Mouse (Mus musculus): ENCODE data around the gene Sphk2. TPM values are rescaled to one million over a fixed set of nuclear protein-coding genes. Genes with fewer than 3 reads are reported as not detected.

The Sphk2 gene
- polyA plus RNA-seq, 1 experiment from 2014 or later = 47.1 TPM

DNA sequence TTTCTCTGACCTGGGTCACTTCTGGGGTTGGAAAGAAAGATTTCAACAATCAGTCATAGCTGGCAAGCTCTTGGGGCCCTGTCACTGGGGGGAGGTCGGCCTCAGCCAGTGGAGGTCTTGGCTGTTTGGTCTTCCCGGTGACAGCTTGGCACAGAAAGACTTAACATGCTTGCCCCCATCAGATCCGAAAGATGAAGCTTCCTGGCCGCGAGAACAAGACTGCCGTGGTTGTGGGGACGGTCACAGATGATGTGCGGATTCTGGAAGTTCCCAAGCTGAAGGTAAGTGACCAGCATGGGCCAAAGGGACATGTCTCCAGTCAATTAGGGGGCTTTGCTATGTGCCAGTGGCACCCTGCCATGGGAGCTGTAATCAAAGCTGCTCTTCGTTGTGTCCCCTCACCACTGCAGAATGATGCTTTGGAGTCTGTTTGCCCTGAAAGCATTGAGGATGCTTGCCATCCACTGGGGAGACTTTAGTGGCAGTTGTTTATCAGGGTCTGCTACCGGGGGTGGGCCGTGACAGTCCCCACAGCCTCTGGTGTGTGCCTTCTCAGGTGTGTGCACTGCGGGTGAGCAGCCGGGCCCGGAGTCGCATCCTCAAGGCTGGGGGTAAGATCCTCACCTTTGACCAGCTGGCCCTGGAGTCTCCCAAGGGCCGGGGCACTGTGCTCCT lies 2.1 kb upstream of the Sphk2 start:
- Histone ChIP-seq H3K4me3 (ENCODE audit: inconsistent target) (no peak overlapping the region), H3K79me2 (ENCODE audit: inconsistent target) (peaks cover 37% of the 10 kb centered on the region), H3K27ac (no peak overlapping the region), H3K36me3 (ENCODE audit: inconsistent target) (peaks cover 9% of the 10 kb centered on the region; the same call in 1 of the 2 replicates)
- 92% methylated on average over 9 of the region's 16 CpGs for WGBS (ENCODE audit: missing documents)

DNA sequence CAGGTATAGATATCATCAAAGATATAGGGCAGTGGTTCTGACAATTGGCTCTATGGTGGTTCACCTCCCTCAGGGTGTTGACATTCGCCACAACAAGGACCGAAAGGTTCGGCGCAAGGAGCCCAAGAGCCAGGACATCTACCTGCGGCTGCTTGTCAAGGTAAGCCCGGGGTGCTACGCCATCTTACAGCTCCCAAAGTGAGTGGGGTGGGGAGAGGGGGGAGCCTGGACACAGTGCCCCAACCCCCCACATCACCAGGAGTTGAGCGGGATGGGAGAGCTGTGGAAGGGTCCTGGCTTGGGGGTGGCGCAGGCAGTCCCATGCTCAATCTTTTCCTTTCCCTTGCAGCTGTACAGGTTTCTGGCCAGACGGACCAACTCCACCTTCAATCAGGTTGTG lies 1.4 kb upstream of the Sphk2 start:
- no peak overlapping the region for H3K27ac ChIP-seq
- 91% methylated on average over 10 of the region's 10 CpGs for WGBS (ENCODE audit: missing documents)
- peak overlapping the region; percentile 81; the same call in 1 of the 2 replicates for H3K4me3 ChIP-seq (ENCODE audit: inconsistent target)
- H3K36me3 ChIP-seq (ENCODE audit: inconsistent target) = peaks cover 9% of the 10 kb centered on the region; the same call in 1 of the 2 replicates
- H3K79me2 ChIP-seq (ENCODE audit: inconsistent target) = peaks cover 44% of the 10 kb centered on the region

DNA sequence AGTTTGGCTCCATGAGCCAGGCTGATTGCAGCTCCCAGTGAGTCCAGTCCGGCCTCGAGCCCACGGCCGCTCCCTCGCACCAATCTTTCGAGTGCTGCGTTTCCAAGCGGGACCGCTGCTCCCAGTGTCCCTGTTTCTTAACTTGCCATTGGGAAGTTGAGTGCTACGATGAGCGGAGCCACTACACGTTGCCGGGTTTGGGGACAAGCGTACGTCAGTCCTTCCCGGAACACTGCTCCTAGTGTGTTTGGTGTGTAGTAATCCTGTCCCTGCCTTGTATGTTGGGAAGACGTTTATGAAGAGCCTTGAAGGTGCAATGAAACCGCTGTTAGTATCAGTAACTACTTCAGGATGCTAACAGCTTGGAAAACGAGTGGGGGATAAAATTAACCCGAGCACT lies 529 bp upstream of the Sphk2 start:
- peaks cover 52% of the 10 kb centered on the region for H3K79me2 ChIP-seq (ENCODE audit: inconsistent target)
- 0% methylated on average over 20 of the region's 20 CpGs for WGBS (ENCODE audit: missing documents)
- peak overlapping the region; percentile 98 for H3K27ac ChIP-seq
- peaks cover 12% of the 10 kb centered on the region; the same call in 1 of the 2 replicates for H3K36me3 ChIP-seq (ENCODE audit: inconsistent target)
- H3K4me3 ChIP-seq (ENCODE audit: inconsistent target) = peak overlapping the region; percentile 81

DNA sequence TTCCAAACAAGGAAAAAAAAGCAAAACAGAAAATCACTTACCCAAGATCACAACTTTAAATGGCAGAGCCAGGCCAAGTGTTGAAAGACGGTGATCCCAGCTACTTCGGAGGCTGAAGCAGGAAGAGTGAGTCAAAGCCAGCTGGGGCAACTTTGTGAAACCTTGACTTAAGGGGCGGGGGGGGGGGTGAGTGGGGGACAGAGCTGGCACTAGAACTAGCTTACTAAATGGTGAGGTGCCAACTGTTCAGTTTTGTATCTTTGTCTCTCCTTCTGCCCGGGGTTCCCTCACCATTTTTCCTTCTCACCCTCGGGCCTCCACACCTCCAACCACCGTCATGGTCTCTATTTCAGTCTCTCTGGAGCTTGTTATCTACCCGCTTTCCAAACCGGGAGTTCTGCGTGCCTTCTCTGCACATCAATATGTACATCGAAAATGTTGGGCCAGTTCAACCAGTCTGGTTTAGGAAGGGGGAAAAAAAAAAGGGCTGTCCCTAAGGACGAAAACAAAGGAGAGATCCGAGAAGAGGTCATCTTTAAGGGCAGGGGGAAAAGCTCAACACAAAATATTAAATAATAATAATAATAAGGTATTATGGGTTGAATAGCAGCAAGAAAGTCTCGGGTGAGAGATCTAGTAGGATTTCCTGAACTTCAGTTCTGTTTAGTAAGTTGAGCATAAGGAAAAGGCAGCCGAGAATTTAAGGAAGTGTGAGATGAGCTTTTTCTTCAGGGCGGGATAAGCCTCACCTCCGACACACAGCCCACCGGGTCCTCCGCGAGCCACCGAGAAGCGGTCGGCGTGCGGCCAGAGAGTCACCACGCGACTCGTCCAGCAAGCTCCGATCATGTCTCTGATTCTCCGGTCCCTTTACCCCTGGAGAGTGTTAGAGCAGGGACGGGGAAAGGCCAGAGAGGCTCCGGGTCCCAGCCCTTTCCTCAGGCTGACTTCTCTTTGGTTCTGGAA lies 567 bp downstream of the Sphk2 start:
- Histone ChIP-seq H3K79me2 (ENCODE audit: inconsistent target) (peaks cover 63% of the 10 kb centered on the region), H3K4me3 (ENCODE audit: inconsistent target) (peak overlapping the region; percentile 73), H3K36me3 (ENCODE audit: inconsistent target) (peaks cover 22% of the 10 kb centered on the region), H3K27ac (peak overlapping the region; percentile 98)
- WGBS (ENCODE audit: missing documents) = 5% methylated on average over 31 of the region's 31 CpGs

DNA sequence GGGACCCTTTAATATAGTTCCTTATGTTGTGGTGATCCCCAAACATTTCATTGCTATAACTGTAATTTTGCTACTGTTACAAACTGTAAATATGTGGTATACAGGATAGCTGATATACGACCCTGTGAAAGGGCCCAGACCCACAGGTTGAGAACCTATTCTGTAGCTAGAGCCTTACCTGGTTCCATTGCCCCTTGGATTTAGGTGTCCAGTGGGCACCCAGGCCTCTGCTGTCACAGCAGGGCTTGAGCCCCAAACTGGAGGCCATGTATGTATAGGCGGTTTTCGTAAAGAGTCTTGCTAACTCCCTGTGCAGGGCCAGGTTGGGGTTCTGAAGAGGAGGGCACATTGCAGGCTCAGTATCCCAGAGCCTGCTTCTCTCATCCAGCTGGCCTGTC lies 1.3 kb downstream of the Sphk2 start:
- Histone ChIP-seq H3K36me3 (ENCODE audit: inconsistent target) (peaks cover 29% of the 10 kb centered on the region), H3K4me3 (ENCODE audit: inconsistent target) (peak overlapping the region; percentile 73), H3K79me2 (ENCODE audit: inconsistent target) (peaks cover 71% of the 10 kb centered on the region), H3K27ac (peak overlapping the region; percentile 98)
- 65% methylated on average over 3 of the region's 3 CpGs for WGBS (ENCODE audit: missing documents)

DNA sequence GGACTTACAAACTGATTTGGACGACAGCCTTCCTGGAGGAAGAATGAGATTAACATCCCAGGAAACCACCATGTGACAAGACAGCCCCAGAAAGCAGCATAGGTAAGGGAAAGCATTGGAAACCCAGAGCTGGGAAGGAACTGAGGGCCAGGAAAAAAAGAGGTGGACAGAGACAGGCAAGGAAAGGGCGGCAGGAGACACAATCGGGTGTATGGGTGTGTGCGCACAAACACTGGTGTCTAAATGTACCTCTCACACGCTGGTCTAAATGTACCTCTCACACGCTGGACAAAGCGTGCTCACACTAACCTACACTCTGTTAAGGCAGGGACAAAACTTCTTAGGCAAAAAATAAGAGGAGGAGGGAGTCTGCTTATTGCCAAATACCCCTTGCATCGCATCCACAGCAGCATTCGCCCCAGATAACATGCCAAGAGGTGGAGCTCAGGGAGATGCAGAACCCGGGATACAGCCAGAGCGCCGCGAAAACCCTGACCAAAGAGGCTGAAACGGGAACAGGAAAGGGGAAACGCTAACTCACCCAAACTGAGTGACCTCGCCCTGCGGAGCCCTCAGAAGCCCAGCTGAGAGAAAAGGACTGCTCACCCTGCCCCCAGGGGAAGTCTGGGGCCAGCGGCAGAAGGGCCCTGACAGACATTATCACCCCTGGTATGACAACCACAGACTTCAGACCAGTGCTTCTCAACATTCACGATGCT lies 1.9 kb downstream of the Sphk2 start:
- H3K4me3 ChIP-seq (ENCODE audit: inconsistent target) = peak overlapping the region; percentile 73
- WGBS (ENCODE audit: missing documents) = 31% methylated on average over 19 of the region's 19 CpGs
- H3K79me2 ChIP-seq (ENCODE audit: inconsistent target) = peaks cover 75% of the 10 kb centered on the region
- H3K36me3 ChIP-seq (ENCODE audit: inconsistent target) = peaks cover 35% of the 10 kb centered on the region
- peak overlapping the region; percentile 98 for H3K27ac ChIP-seq

DNA sequence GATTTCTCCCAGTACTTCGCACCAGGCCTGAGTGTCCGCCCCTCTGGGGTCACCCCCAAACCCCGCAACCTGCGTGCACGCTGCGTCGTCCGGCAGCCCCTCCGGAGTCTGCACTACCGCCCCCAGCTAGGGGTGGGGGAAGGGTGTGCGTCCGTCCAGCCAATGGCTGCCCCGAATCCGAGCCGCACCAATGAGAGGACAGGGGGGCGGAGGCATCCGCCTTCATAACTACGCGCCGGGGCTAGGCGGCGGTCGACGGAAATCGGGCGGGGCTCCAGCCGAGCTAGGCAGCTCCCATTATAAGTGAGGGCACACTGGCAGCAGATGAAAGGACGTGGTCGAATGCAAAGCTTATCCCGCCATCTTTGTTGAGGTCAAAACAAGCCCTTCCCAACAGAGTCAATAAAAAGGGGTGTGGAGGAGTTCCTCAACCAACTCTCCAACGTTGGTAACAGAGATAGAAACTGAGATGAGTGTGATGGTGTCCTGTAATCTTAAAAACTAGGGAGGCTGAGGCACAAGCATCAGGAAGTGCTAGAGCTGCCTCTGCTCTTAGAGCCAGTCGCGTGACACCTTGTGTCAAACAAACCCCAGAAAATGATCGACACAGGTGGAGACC lies 2.6 kb downstream of the Sphk2 start, which contains the start of gene Rpl18:
Gene Rpl18, plus strand, starts transcription at position 368 of the 619 bp plus-strand sequence.
- peaks cover 82% of the 10 kb centered on the region for H3K79me2 ChIP-seq (ENCODE audit: inconsistent target)
- 6% methylated on average over 34 of the region's 34 CpGs for WGBS (ENCODE audit: missing documents)
- H3K4me3 ChIP-seq (ENCODE audit: inconsistent target) = peak within 1 kb of the TSS; percentile 78
- H3K27ac ChIP-seq = peak within 1 kb of the TSS; percentile 98
- H3K36me3 ChIP-seq (ENCODE audit: inconsistent target) = peaks cover 42% of the 10 kb centered on the region

DNA sequence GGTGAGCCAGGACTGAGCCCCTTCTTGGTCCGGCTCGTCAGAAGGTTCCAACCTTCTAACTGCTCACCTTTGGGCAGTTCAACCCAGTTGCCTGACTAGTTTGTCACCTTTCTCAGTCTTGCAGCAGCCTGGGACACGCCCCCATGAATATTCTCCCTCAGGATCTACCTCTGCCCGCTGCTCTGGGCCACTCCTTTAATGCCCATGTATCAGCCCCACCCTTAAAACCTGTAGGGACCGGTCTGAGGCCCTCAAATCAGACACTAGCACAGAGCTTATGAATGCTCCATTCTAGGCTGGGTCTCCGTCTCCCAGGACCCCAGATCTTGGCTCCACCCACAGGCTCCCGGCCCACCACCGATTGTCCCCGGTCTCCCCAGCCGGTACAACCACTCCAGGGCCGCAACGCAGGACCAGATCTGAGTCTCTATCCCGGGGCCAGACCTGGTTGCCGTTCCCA lies 3.1 kb downstream of the Sphk2 start:
- Histone ChIP-seq H3K36me3 (ENCODE audit: inconsistent target) (peaks cover 43% of the 10 kb centered on the region), H3K79me2 (ENCODE audit: inconsistent target) (peaks cover 87% of the 10 kb centered on the region), H3K27ac (peak overlapping the region; percentile 58), H3K4me3 (ENCODE audit: inconsistent target) (peak overlapping the region; percentile 78)
- WGBS (ENCODE audit: missing documents) = 14% methylated on average over 14 of the region's 14 CpGs

DNA sequence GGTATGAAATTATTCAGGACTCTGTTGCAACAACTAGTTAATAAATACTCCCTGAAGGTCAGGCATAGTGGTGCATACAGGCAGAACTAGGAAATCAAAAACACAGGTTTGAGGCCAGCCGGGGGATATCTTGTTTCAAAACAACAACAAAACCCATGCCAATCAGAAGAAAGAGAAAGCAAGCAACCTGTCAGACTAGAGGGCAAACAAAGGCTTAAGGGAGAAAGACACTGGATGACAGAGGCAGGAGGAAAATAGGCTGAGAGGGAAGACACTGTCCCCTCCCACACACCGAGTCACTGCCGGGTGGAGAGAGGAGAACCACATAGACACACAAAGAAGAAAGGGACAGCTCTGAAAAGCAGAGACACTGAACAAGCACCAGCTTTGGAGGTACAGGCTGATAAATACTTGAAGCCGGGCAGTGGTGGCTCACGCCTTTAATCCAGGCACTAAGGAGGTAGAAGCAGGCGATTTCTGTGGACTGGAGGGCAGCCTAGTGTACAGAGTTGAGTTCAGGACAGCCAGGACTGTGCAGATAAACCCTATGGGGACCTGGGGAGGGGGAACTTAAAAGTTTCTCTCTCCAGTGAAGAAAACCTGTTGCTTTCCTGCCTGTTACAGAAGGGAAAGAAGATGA lies 3.8 kb downstream of the Sphk2 start:
- peaks cover 43% of the 10 kb centered on the region for H3K36me3 ChIP-seq (ENCODE audit: inconsistent target)
- peaks cover 87% of the 10 kb centered on the region for H3K79me2 ChIP-seq (ENCODE audit: inconsistent target)
- H3K27ac ChIP-seq = peak overlapping the region; percentile 58
- WGBS (ENCODE audit: missing documents) = 88% methylated on average over 6 of the region's 6 CpGs
- peak overlapping the region; percentile 78 for H3K4me3 ChIP-seq (ENCODE audit: inconsistent target)

DNA sequence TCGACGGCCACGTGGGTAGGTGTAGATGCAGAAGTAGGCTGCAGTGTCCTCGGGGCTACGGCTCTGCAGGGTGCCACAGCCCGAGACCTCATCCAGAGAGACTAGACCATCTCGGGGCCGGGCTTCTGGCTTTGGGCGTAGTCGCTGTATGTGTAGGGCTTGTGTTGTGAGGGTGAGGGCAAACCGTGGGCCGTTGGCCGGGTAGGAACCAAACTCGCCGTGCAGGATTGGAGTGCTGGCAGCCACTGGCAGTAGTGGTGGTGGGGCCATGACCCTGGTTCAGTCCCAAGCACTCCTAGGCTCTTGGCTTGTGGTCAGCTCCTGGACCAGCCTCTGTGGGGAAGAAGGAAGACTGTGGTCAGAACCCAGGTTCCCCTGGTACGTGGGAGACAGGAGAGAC lies 4.4 kb downstream of the Sphk2 start:
- Histone ChIP-seq H3K4me3 (ENCODE audit: inconsistent target) (no peak overlapping the region), H3K79me2 (ENCODE audit: inconsistent target) (peaks cover 85% of the 10 kb centered on the region), H3K27ac (no peak overlapping the region), H3K36me3 (ENCODE audit: inconsistent target) (peaks cover 43% of the 10 kb centered on the region)
- 89% methylated on average over 13 of the region's 16 CpGs for WGBS (ENCODE audit: missing documents)

DNA sequence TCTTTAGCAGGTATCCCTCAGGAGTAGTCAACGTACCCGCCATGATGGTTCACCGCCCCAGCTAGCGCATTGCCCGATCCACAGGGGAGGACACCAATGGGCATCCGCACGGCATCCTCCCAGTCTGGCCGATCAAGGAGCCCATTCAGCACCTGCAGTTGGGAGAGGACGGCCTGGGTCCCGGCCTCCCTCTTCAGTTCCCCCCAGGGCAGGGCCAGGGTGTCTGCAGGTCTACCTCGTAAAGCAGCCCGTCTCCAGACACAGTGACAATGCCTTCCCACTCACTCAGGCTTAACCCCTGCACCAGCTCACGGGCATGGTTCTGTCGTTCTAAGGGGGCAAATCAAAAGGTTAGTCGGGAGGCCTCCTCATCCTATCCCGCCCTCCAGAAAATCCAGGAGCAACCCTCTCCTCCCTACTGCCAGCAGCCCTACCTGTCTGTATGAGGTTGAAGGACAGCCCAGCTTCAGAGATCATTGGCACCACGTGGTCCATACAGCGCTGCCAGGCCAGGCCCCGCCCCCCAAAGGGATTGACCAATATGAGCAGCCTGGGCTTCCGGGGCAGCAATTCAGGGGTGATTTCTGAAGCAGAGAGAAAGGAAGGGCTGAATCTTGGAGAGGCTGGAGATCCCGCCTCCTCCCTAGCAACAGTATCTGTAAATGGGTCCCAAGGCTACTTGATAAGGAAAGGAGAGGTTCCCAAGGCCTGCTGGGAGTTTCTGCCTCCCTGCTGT lies 5.6 kb downstream of the Sphk2 start:
- H3K4me3 ChIP-seq (ENCODE audit: inconsistent target) = no peak overlapping the region
- WGBS (ENCODE audit: missing documents) = 93% methylated on average over 20 of the region's 21 CpGs
- H3K36me3 ChIP-seq (ENCODE audit: inconsistent target) = peaks cover 43% of the 10 kb centered on the region
- no peak overlapping the region for H3K27ac ChIP-seq
- H3K79me2 ChIP-seq (ENCODE audit: inconsistent target) = peaks cover 80% of the 10 kb centered on the region

DNA sequence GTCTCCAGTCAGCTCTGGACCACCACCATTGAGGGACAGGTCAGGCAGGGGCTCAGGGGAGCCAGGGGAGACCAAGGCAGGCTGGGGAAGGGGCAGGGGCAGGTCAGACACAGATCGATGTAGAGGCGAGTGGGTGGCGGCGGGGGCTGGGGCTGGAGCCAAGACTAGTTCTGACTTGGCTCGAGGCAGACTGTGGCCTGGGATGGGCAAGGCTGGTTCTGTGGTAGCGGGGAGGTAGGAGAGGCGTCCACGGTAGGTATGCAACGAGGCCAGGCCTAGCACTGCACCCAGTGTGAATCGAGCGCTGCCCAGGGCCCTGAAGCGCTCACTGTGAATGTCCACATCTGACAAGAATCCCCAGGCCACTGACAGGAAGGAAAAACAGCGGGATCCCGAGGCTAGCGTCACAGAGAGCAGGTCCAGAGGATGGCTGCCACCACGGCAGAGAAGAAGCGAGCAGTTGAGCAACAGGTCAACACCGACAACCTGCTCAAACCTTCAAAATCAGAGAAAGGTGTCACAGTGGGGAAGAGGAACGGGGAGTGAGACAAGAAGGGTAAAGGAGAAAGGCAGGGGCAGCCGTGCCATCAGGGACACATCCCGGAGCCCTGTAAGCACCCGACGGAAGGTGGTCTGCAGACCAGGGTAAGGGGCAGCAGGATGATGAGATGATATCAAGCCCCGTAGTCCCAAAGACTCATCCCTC lies 6.3 kb downstream of the Sphk2 start:
- no peak overlapping the region for H3K27ac ChIP-seq
- 89% methylated on average over 22 of the region's 24 CpGs for WGBS (ENCODE audit: missing documents)
- H3K36me3 ChIP-seq (ENCODE audit: inconsistent target) = peaks cover 43% of the 10 kb centered on the region
- no peak overlapping the region for H3K4me3 ChIP-seq (ENCODE audit: inconsistent target)
- peaks cover 73% of the 10 kb centered on the region for H3K79me2 ChIP-seq (ENCODE audit: inconsistent target)

Data from macrophage (primary cell).